Mouse (Mus musculus): ENCODE results near the gene Syne1.

DNA sequence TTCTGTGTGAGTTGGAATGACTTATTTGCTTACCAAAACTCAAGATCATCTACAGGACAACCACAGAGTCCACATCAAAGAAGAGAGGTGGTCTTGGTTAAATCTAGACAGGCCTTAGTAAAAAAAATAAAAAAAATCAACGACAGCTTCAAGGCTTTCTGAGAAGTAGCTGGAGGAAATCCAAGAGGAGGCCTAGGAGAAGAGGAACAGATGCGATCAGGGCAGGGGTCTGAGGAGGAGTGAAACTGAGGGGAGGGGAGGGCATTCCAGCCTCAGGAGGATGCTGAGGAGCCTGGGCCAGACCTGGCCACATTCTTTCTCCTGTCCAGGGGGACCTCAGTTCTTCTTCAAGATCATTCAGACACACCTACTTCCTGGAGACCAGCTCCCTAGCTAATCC lies 579.3 kb downstream of the Syne1 start:
- TF ChIP-seq CTCF (IDR thresholded peaks at IDR 0.05; ENCODE audit: control insufficient read depth, insufficient read depth, low read length) = no peak
- TF ChIP-seq POLR2A (IDR thresholded peaks at IDR 0.05; ENCODE audit: borderline replicate concordance, control insufficient read depth, low read depth, low read length) = no peak

Measured in bone marrow, adult 2 months (tissue).